Mouse (Mus musculus) C2C12 (cell line): ENCODE measurements around the gene Rrp12.

ENCODE experiments used
- CTCF ChIP-seq: IDR thresholded peaks from one replicate; pipeline ENCODE4 v1.5.1; 2011; ENCODE audit not compliant: control insufficient read depth, insufficient read depth, insufficient read length
- MAX ChIP-seq: IDR thresholded peaks from one replicate; pipeline ENCODE4 v1.6.1; 2011; ENCODE audit warnings: mild to moderate bottlenecking, control low read depth

DNA sequence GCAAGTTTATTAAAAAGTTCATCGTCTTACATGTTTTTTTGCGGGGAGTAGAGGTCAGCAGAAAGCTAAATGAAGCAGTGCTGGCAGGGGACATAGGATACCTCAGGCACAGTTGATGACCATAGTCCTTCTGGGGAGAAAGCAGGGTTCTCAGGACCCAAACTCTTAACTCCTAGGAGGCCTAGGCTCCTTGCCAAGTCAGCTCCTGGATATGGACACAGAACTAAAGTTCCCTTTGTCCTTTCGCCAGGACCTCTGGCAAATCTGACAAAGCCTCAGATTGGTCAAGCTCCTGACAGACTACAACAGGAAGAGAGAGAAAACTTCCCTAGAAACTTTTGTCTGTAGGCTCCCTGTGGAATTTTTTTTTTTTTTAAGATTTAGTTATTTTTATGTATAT lies 12.8 kb upstream of the Rrp12 start:
- TF ChIP-seq CTCF (no peak), MAX (no peak)
